Mouse (Mus musculus): ENCODE results near the gene Slc4a11.

Slc4a11 gene

DNA sequence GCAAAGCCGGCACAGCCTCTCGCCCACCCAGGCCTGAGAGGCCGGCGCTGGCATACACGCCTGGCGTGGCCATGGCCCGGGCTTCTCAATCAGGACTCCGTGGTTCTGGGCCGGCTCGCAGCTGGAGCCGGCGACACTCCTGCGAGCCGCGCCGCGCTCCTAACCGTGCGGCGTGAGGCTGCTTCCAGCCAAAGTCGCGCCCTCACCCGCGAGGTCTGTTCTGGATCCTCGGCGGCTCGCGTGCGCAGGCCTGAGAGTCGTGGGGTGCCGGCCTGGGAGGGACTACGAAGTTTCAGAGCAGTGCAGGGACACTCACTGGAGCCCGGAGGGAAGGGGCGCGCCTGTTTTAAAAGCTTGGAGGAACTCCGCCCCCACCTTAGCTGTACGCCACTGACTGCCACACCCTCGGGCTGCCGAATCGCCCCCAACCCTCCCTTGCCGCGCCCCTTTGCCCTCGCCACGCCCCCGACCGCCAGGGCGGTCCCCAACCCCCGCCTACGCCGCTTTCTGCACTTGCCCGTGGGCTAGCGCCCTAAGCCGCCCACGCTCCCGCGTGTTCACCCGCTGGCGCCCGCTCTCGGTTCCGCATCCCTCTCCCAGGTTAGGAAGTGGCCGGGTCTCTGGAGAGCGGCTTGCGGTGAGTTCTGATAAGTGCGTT lies at the start of gene Slc4a11:
Gene Slc4a11, minus strand, starts transcription at position 367 of the 658 bp plus-strand sequence.
- in situ Hi-C loops (cut with MboI, MseI): no loop called here

DNA sequence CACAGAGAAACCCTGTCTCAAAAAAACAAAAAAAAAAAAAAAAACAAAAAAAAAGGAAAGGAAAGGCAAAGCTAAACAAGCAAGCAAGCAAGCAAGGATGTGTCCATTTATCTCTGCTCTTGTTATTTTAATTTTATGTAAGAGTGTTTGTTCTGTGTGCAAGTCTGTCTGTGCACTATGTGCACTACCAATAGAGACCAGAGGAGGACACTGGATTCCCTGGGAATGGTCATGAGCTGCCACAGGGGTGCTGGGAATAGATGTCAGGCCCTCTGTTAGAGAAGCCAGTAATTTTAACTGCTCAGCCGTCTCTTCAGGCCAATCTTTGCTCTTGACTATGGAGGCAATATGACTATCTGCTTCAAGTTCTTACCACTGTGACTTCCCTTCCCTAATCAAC lies 46.3 kb upstream of the Slc4a11 start:
- in situ Hi-C loops (cut with MboI, MseI): no loop called here

DNA sequence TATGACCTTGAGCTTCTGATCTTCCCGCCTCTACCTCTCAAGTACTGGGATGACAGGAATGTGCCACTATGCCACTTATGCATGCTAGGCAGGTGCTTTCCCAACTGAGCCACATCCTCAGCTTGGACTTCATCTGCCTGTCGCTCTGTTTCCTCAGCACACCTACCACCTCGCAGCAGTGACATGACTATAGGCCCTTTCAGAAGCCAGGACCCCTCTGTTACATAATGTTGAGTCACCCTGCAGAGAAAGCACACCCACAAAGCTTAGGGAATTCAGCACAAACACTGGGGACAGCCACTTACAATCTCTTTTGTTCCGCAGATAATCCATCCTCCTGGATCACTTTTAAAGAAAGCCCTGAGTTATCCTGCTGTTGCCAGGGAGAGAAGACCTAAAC lies 42.8 kb upstream of the Slc4a11 start:
- in situ Hi-C loops (cut with MboI, MseI): no loop called here

DNA sequence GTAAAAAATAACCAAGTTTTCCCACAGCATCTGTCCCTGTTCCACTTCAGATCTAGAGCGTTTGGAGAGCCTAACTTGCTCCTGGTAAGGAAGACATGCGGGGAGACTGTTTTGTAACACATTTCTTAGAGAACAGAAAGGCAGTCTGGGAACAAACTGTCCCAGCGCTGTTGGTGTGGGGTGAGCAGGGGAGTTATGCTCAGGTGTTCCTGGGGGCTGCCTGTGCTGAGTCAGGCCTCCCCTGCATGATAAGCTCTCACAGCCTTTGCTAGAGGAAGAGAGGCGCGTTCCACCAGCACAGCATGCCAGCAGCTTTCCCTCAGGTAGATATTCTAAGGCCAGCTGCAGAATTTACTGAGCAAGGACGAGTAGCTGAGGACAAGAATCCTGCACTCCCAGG lies 40.7 kb upstream of the Slc4a11 start:
- in situ Hi-C loops (cut with MboI, MseI): no loop called here

DNA sequence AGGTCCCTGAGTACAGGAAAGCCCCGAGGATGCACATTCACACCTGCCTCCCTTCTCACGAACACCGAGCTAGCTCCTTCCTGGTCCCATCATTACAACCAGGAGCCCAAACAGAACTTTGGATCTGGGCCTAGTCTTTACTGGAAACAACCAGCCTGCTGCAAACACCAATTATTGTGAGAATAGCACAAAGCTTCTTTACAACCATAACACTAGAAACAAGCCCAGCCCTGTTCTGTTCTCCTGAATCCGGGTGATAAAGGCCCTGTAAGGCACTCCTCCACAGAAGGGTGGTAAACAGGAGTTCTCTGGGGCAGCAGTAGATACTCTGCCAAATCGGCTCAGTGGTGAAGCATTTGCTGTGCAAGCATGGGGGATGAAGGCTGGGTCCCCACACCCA lies 38.0 kb upstream of the Slc4a11 start:
- in situ Hi-C loops (cut with MboI, MseI): no loop called here

DNA sequence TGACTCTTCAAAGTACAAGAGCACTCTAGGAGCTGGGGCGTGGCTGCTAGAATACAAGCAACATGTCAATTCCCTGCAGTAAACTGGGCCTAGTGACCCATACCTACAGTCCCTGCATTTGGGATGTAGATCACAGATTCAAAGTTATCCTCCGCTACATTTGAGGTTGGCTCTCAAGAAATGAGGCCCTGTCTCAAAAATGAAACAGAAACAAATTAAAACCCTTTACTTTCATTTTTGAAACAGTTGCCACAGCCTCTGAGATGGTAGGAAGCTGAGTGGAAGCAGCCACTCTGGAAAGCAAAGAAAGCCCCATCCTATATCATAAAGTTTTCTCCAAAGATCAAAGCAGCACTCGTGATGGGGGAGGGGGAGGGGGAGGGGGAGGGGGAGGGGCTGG lies 36.1 kb upstream of the Slc4a11 start:
- in situ Hi-C loops (cut with MboI, MseI): loop anchor here (5.0 kb wide), 1 partner anchor 56 kb away; no protein-coding TSS in a partner anchor

DNA sequence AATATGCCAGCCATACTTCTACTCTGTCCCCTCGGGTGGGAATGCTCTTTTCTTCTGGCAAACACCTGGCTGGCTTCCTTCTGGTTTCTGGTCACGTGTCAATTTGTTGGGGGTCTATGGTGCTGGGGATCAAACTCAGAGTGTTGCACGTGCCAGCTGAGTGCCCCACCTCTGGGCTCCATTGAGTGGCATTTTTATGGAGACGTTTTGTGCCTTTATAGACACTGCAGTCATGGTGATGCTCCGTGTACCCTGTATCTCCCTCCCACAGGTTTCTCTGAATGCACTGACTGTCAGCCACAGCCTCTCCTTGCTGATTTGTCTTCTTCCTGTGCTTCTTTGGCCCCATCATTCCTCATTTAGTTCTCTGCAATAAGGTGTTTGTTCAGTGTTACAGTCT lies 34.5 kb upstream of the Slc4a11 start:
- in situ Hi-C loops (cut with MboI, MseI): loop anchor here (5.0 kb wide), 1 partner anchor 55 kb away; no protein-coding TSS in a partner anchor

DNA sequence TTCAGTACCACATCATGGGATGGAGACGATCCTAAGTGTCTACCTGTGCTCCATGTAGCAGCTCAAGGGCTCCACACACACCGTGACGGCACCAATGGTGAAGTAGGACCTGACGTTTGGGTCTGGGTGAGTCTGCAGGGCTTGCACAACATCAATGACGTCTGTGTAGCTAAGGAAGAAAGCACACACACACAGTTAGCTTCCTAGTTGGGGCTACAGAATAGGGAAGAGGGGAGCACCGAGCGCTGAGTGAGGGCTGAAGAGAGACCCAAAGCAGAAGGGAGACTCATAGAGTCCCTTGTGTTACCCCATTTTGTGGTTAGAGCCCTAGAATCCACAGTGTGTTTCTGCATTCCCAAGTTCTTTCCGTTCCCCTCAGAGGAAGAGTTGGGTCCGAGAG lies 33.4 kb upstream of the Slc4a11 start:
- in situ Hi-C loops (cut with MboI, MseI): loop anchor here (5.0 kb wide), 1 partner anchor 53 kb away; no protein-coding TSS in a partner anchor

DNA sequence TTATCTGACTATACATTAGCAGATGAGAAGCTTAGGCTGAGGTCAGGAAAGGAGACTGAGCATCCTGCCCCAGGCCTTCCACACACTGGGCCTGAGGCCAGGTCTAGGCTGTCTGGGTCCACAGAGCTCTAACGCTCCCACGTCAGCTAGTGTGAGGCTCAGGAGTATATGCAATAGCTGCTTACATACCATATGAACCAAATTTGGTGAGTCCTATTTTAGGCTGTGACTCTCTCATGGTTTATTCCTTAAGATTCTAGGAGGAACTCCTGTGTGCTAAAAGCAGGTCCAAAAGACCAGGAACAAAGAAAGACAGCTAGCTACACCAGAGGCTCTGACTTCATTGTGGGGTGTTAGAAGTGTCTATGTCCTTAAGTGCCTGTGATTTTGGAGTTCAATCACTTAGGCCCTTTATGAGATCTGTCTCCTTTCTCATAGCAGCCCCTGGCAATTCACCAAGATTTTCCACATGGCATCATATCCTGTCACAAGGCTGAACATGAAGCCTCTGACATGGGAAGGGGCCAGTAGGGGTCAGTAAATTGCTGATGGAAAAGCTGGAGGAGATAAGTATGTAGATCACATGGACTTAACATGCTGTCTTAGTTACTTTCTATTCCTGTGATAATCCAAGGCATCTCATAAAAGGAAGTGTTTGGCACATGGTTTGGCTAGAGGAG lies 31.7 kb upstream of the Slc4a11 start:
- in situ Hi-C loops (cut with MboI, MseI): no loop called here

DNA sequence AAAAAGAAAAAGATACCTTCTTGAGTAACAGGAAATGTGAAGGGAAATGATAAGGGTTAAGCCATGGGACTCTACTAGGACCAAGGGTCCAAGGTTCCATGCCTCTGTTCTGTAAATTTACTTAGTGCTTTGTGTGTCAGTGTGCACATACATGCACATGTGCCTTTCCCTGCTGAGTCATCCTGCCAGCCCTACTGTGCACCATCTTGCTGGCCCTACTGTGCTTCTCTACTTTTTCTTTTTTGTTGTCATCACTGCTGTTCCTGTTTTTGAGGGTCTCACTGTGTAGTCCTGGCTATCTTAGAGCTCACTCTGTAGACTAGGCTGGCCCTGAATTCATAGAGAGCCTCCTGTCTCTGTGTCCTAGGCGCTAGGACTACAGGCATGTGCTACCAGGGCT lies 30.4 kb upstream of the Slc4a11 start:
- in situ Hi-C loops (cut with MboI, MseI): no loop called here

DNA sequence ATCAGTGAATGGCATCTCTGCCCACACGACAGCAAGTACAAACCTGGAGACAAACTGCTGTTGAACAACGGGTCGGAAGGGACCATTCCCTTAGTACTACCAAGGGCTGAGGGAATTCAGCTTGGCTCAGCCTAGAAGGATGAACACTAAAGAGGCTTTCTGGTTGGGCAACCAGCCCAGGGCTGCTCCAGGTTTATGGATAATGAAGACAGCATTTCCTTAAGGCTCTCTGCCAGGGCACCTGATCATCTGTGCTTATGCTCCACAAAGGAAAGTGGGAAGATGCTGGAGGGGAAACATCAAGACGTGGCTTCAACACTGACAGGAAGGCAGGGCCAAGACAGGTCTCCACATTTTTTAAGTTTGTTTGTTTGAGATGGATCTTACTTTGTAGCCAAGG lies 27.1 kb upstream of the Slc4a11 start:
- in situ Hi-C loops (cut with MboI, MseI): no loop called here

DNA sequence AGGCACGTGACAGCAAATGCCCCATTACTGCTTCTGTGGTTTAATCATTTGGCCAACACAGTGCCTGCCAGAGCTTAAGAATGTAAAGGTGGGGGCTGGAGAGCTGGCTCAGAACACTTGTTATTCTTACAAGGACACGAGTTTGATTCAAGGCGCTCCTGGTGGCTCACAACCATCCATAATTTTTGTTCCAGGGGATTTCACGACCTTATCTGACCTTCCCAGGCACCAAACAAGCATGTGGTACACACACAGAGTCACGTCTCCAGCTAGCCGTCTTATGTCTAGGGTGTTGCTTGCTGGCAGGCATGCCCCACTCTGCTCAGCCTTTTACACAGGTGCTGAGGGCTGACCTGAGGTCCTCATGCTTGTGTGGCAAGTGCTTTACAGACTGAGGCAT lies 20.6 kb upstream of the Slc4a11 start:
- in situ Hi-C loops (cut with MboI, MseI): no loop called here

DNA sequence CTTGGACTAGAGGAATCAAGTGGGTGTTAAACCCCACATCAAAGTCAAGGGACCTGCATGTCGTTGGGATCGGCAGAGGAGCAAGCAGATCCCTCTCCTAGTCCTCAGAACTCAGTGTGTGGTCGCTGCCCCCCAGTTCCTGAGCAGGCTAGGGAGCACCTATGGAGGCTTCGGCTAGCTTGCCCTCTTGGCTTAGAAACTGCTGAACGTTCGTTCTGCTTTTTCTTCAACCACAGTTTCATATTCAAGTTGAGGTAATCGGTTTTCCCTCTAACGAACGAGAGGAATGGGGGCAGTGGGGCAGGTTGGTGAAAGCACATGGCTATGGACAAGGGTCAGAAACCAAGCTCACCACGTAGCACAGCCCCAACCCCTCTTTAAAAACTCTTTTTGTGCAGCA lies 9.7 kb upstream of the Slc4a11 start:
- in situ Hi-C loops (cut with MboI, MseI): loop anchor here (5.0 kb wide), 1 partner anchor 40 kb away; no protein-coding TSS in a partner anchor

DNA sequence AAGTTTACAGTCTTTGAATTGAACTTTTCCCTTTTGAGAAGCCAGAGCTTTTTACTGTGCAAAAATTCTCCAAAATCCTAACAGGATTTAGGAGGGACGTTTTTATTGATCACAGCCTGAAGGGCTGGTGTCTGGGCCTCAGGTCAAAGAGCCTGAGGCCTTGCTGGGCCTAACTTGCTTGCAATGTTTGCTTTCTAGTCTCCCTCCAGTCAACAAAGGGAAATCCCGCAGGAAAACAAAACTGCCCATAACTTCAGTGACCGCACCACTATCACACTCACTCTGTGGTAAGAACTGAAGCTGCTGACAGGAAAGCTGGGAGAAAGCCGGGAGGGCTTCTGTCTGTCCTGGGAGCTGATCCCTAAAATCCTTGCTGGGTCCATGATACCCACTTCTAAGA lies 9.3 kb upstream of the Slc4a11 start:
- in situ Hi-C loops (cut with MboI, MseI): loop anchor here (5.0 kb wide), 1 partner anchor 41 kb away; no protein-coding TSS in a partner anchor

DNA sequence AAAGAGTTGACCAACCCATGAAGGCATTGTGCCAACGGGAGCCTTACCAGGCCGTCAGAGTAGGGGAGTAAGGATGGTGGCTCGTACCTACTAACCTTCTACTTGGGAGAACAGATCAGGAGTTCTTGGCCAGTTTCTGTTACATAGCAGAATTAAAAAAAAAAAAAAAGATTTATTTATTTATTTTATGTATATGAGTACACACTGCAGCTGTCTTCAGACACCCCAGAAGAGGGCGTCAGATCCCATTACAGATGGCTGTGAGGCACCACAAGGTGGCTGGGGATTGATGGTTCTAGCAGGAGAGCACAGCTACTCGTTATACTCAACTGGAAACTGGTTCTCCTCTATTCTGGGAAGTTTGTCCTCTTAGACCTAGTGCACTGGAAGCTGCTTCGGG lies 7.9 kb upstream of the Slc4a11 start:
- in situ Hi-C loops (cut with MboI, MseI): loop anchor here (5.0 kb wide), 1 partner anchor 42 kb away; no protein-coding TSS in a partner anchor

DNA sequence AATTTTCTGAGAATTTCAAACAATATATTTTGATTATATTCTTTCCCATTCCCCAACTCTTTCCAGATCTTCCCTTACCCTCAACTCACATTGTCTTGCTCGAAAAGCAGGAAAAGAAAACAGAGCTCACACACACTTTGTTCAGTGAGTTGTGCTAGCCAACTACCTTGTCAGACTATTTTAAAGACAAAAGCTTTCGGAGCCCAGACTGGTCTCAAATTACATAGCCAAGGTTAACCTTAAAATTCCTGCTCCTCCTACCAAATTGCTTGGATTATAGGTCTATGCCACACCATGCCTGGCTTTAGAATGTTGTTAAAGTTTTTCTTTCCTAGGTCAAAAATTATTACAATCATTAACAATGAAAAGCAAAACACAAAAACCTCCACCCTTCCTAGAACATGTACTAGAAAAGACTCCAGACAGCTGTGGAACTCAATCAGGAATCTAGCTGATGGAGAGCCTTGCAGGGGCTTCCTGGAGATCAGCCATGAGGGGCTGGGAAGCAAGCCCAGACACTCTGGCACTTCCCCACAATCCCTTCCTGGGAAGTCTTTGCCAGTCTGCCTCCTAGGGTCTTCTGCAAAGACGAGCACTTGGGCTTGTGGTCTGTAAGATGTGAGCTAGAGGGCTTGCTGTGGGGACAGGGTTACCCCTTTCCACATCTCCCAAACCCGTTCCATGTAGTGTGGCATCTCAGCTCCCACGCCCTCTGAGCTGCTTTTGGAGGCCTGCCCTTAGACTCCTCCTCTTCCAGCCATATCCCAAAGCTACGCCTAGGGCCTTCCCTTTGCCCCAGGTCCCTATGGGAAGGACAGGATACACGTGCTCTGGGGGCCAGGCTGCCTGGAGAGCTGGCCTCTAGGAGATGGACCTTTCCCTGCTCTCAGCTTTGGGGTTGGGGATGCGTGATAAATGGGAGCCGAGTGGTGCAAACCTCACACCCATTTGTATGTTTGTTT lies 7.0 kb upstream of the Slc4a11 start:
- in situ Hi-C loops (cut with MboI, MseI): loop anchor here (5.0 kb wide), 1 partner anchor 43 kb away; no protein-coding TSS in a partner anchor

DNA sequence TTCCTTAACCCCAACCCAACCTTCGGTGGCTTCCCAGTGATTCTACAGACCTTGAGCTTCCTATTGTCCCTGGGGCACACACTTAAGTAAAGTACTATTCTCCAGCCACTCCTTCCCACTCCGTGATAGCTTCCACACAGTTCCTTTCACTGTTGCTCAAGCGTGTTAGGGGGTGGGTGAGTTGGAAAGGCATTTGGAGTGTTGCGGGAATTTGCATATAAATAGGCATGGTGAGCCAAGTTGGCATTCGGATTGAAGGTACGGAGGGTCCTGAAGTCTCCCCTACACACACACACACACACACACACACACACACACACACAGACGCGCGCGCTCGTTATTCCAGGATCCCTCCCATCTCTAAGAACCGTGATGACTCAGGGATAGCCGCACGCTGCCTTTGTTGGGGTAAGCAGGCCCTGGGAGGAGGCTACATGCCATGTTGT lies 525 bp upstream of the Slc4a11 start:
- in situ Hi-C loops (cut with MboI, MseI): no loop called here

DNA sequence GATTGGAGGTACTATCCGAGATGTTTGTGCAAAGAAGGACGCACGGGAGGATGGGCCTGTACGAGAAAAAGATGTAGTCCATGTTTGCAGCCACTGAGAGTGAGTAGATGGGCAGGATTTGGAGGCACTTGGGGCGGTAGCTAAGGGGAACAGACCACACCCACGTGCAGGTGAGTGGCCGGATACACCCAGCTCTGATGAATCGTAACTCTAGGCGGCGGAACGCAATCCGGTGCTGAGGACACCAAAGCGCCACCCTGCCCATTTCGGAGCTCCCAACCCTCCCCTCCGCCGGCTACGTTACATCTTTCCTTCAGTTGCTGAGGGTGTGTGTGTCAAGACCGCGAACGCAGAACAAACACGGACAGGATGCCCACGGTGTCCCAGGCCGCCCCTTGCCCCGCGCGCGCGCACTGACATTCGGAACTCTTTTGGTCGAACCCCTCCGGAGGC lies 593 bp downstream of the Slc4a11 start:
- in situ Hi-C loops (cut with MboI, MseI): no loop called here

DNA sequence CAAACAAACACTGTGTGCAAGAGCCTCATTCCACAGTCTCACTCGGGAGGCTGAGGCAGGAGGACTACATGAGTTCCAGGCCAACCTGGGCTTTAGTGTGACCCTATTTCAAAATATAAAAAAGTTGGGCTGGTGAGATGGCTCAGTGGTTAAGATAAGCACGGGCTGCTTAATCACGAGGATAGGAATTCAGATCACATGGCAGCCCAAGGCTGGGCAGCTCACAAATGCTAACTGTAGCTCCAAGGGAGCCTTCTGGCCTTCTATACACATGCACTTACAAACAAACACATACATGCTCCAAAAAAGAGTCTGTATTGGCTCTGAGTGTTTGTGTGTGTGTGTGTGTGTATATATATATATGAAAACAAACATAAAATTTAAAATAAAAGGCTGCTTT lies 3.8 kb downstream of the Slc4a11 start:
- in situ Hi-C loops (cut with MboI, MseI): no loop called here

DNA sequence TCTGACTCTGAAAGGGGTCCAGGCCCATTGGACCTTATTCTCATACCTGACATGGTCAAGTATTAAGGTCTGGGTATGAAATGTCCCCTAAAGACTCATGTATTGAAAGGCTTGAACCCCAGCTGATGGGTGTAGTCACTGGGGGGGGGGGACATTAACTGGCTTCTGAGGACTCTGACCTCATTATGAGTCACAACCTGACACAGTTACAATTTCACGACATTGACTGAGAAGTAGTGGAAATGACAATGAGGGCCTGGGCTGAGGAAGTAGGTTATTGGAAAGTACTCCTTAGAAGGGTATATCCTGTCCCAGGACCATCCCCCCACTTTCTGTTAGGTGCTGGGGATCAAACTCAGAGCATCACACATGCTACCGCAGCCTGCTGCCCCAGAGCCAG lies 8.3 kb downstream of the Slc4a11 start:
- in situ Hi-C loops (cut with MboI, MseI): no loop called here

DNA sequence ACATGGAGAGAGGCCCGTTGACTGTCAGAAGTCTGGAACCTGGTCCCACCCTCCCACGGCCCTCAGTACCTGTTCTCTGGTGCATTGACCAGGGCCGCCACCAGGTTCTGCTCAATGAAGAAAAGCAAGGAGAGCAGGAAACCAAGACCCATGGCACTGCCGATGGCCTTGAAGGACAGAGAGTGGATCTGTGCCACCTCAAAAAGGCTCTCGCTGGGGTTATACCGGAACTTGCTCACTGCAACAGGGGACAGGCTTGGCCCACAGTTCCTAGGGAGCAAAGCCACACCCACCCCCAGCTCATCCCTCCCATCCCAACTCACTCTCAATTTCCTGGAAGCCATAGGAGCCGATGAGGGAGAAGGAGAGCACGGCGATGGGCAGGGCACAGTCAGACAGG lies 11.9 kb downstream of the Slc4a11 start:
- in situ Hi-C loops (cut with MboI, MseI): no loop called here

DNA sequence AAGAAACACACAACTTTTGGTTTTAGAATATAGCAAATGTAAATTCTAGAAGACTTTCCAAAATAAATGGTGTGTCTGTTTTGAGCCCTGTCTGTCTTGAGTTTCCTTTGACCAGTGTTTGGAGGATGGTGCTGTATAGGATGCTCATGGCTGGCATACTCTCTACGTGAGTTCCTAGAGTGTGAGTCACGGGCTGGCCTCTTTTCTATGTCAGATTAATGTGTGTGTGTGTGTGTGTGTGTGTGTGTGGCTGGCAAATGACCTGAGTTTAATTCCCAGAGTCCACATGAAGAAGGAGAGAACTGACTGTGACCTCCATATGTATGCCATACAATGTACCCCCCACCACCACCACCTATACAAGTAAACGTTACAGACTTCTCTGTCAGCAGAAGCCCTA lies 15.8 kb downstream of the Slc4a11 start:
- in situ Hi-C loops (cut with MboI, MseI): no loop called here
